Mouse (Mus musculus) erythroblast, embryonic 14.5 days (primary cell): Measurements from ENCODE around the gene Vwa5b1.

Experiments
- GATA1 ChIP-seq: IDR thresholded peaks from 2 replicates; pipeline ENCODE4 v1.6.1; 2012; ENCODE audit warnings: low read length, inconsistent platforms, mixed read lengths
- TAL1 ChIP-seq: IDR thresholded peaks from 3 replicates; pipeline ENCODE4 v1.6.1; 2012; ENCODE audit warnings: low read length, inconsistent platforms, mixed read lengths

DNA sequence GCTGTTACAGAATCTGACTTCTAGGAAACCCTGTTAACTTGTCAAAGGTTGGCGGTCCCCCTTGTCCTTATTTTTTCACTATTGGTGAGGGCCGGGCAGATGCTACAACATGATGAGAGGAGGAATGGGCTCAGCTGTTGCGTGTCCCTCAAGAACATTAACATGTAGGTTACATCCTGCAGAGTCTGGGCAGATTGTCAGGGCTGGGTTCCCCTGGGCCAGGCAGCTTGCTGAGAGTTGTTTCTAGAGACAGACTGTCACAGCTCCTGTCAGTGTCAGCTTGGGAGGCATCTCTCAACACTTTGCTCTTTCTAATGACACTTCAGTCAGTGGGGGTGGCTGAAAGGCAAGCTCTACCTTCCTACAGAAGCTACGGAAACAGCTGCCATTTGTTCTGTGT is 16.2 kb upstream of the Vwa5b1 start:
- TF ChIP-seq TAL1 (no peak), GATA1 (no peak)
